Comparison of ENCODE assay signal across 8 mouse cellular contexts in the genomic region with DNA sequence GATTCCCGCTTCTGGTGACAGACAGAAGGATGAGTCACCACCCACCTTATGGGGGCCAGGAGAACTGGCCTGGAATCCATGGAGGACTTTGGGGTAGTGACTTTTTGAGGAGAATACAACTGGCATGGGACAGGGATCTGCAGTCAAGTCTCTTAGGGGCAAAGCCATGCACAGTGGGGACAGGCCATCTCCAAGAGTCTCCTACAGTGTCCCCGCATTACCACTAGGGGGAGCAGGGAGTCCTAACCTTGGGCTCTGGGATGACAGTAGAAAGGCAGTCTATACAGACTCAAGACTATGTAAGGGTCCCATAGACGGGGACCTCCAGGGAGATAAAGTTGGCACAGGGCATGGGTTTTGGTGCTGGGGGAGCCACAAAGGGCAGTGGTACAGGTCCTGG. TPM values are rescaled to one million over a fixed set of nuclear protein-coding genes. Genes with fewer than 3 reads are reported as not detected.
DNase-seq lines count a peak whose midpoint lies in the region; ATAC-seq and TF ChIP-seq lines count a peak whose summit lies in the region.

No protein-coding gene starts in this region.

- no peak overlapping the region for H3K4me2 ChIP-seq in intestine, embryonic 16.5 days (ENCODE audit: low read depth, low read length)
- no peak overlapping the region for H3K4me2 ChIP-seq in limb, embryonic 14.5 days (replicated peaks; ENCODE audit: low read depth, low read length, severe bottlenecking)
- H3K4me2 ChIP-seq in stomach, embryonic 15.5 days: no peak overlapping the region

- no peaks in the 10 kb centered on the region for H3K36me3 ChIP-seq in intestine, embryonic 16.5 days (ENCODE audit: control insufficient read depth, insufficient read depth, low read length)
- H3K36me3 ChIP-seq in limb, embryonic 14.5 days (ENCODE audit: control insufficient read depth, insufficient read depth, low read length): no peaks in the 10 kb centered on the region
- H3K36me3 ChIP-seq in stomach, embryonic 15.5 days: no peaks in the 10 kb centered on the region

- peaks cover 9% of the 10 kb centered on the region for H3K4me1 ChIP-seq in intestine, embryonic 16.5 days (ENCODE audit: control insufficient read depth, insufficient read depth, low read length)
- H3K4me1 ChIP-seq in limb, embryonic 14.5 days (ENCODE audit: control insufficient read depth, insufficient read depth, low read length): no peaks in the 10 kb centered on the region
- peaks cover 11% of the 10 kb centered on the region for H3K4me1 ChIP-seq in stomach, embryonic 15.5 days

- H3K9me3 ChIP-seq in intestine, embryonic 16.5 days (ENCODE audit: control insufficient read depth, low read length): no peaks in the 10 kb centered on the region
- no peaks in the 10 kb centered on the region for H3K9me3 ChIP-seq in limb, embryonic 14.5 days (ENCODE audit: control insufficient read depth, low read length)
- no peaks in the 10 kb centered on the region for H3K9me3 ChIP-seq in stomach, embryonic 15.5 days

- ATAC-seq in common myeloid progenitor, adult 5-6 weeks (replicated peaks; ENCODE audit: low read depth, poor library complexity, severe bottlenecking): peak; percentile 89
- peak; percentile 74 for ATAC-seq in intestine, embryonic 16.5 days
- peak; percentile 58; the same call in 1 of the 2 replicates for ATAC-seq in limb, embryonic 14.5 days (ENCODE audit: low FRiP score, low read depth)
- peak; percentile 83 for ATAC-seq in monocyte, adult 5-6 weeks (replicated peaks; ENCODE audit: insufficient number of reproducible peaks, low FRiP score, low TSS enrichment, poor library complexity, severe bottlenecking)
- ATAC-seq in stomach, embryonic 15.5 days (ENCODE audit: insufficient read depth, low FRiP score, low read depth): peak; percentile 54; the same call in 1 of the 2 replicates

- H3K4me3 ChIP-seq in intestine, embryonic 16.5 days (ENCODE audit: low read length): no peak overlapping the region
- no peak overlapping the region for H3K4me3 ChIP-seq in limb, embryonic 14.5 days (replicated peaks; ENCODE audit: low read length)
- no peak overlapping the region for H3K4me3 ChIP-seq in stomach, embryonic 15.5 days (replicated peaks)

- intact Hi-C loops in gastrocnemius, postnatal 14 days (cut with DNase I; ENCODE audit: low total_unique reads): no loop called here

- no peak overlapping the region for H3K9ac ChIP-seq in intestine, embryonic 16.5 days (ENCODE audit: low read depth, low read length)
- H3K9ac ChIP-seq in limb, embryonic 14.5 days (ENCODE audit: low read depth, low read length, severe bottlenecking): no peak overlapping the region
- H3K9ac ChIP-seq in stomach, embryonic 15.5 days: no peak overlapping the region

- DNase-seq in A20 (ENCODE audit: low read depth, low spot score): peak; percentile 62
- DNase-seq in ZHBTc4 (ENCODE audit: low read depth, low spot score): peak; percentile 71
- peak; percentile 61 for DNase-seq in gastrocnemius, postnatal 14 days
- DNase-seq in limb, embryonic 14.5 days (ENCODE audit: low spot score): peak; percentile 55

- no peak overlapping the region for H3K27ac ChIP-seq in intestine, embryonic 16.5 days (ENCODE audit: low read length)
- no peak overlapping the region for H3K27ac ChIP-seq in limb, embryonic 14.5 days (replicated peaks; ENCODE audit: low read depth, low read length)
- no peak overlapping the region for H3K27ac ChIP-seq in stomach, embryonic 15.5 days

- WGBS in intestine, embryonic 16.5 days: 35% methylated on average over 3 of the region's 3 CpGs
- 34% methylated on average over 3 of the region's 3 CpGs for WGBS in limb, embryonic 14.5 days
- 34% methylated on average over 3 of the region's 3 CpGs for WGBS in stomach, embryonic 15.5 days

- peaks cover 38% of the 10 kb centered on the region for H3K27me3 ChIP-seq in intestine, embryonic 16.5 days (replicated peaks; ENCODE audit: control insufficient read depth, insufficient read depth, low read length)
- H3K27me3 ChIP-seq in limb, embryonic 14.5 days (ENCODE audit: control insufficient read depth, insufficient read depth, low read length): peaks cover 44% of the 10 kb centered on the region
- peaks cover 44% of the 10 kb centered on the region for H3K27me3 ChIP-seq in stomach, embryonic 15.5 days (replicated peaks)

- TF ChIP-seq POLR2A in limb, embryonic 14.5 days (IDR thresholded peaks at IDR 0.05; ENCODE audit: borderline replicate concordance, extremely low read depth, insufficient read depth, insufficient read length): no peak

RNA-seq across cellular contexts. Expression of a gene that starts 3.9 kb away (rescaled TPM):
- 0.05 TPM in 1 of 2 replicates, not detected in the other for total RNA-seq in common myeloid progenitor, adult 5-6 weeks (2017)
- 10 to 100 TPM; 50.4 to 72.9 TPM for total RNA-seq in gastrocnemius, postnatal 14 days (2021)
- polyA plus RNA-seq in intestine, embryonic 16.5 days (2015; fragmentation: Nextera tagmentation; extraction: Ambion mirVana): 0.37 and 0.38 TPM in 2 replicates
- polyA plus RNA-seq in limb, embryonic 14.5 days (2012; rRNA removed): 4.1 and 4.6 TPM in 2 replicates
- polyA plus RNA-seq in limb, embryonic 14.5 days (2014; fragmentation: Nextera tagmentation; extraction: Ambion mirVana): 3.3 and 3.7 TPM in 2 replicates
- 1.2 to 11.7 TPM (median 3.0 TPM) in 3 replicates for total RNA-seq in monocyte, adult 5-6 weeks (2017)
- polyA plus RNA-seq in stomach, embryonic 15.5 days (2015; fragmentation: Nextera tagmentation; extraction: Ambion mirVana): 0.55 and 0.63 TPM in 2 replicates

RNA-seq across cellular contexts. Expression of a gene that starts 19.3 kb away (rescaled TPM):
- total RNA-seq in common myeloid progenitor, adult 5-6 weeks (2017): 0.58 and 0.73 TPM in 2 replicates
- 1 to 10 TPM; 2.0 to 2.6 TPM for total RNA-seq in gastrocnemius, postnatal 14 days (2021)
- 7.1 and 9.0 TPM in 2 replicates for polyA plus RNA-seq in intestine, embryonic 16.5 days (2015; fragmentation: Nextera tagmentation; extraction: Ambion mirVana)
- polyA plus RNA-seq in limb, embryonic 14.5 days (2012; rRNA removed): 2.1 and 2.2 TPM in 2 replicates
- polyA plus RNA-seq in limb, embryonic 14.5 days (2014; fragmentation: Nextera tagmentation; extraction: Ambion mirVana): 1.5 and 1.9 TPM in 2 replicates
- 0.29 to 0.48 TPM in 2 of 3 replicates, not detected in the other for total RNA-seq in monocyte, adult 5-6 weeks (2017)
- 3.2 and 3.7 TPM in 2 replicates for polyA plus RNA-seq in stomach, embryonic 15.5 days (2015; fragmentation: Nextera tagmentation; extraction: Ambion mirVana)

RNA-seq across cellular contexts. Expression of a gene that starts 25.0 kb away (rescaled TPM):
- 0.14 TPM in 1 of 2 replicates, not detected in the other for total RNA-seq in common myeloid progenitor, adult 5-6 weeks (2017)
- total RNA-seq in gastrocnemius, postnatal 14 days (2021): under 1 TPM; 0.07 to 0.18 TPM
- 0.07 and 0.09 TPM in 2 replicates for polyA plus RNA-seq in intestine, embryonic 16.5 days (2015; fragmentation: Nextera tagmentation; extraction: Ambion mirVana)
- 0.08 and 0.10 TPM in 2 replicates for polyA plus RNA-seq in limb, embryonic 14.5 days (2012; rRNA removed)
- polyA plus RNA-seq in limb, embryonic 14.5 days (2014; fragmentation: Nextera tagmentation; extraction: Ambion mirVana): 0.03 and 0.08 TPM in 2 replicates
- not detected in 3 replicates for total RNA-seq in monocyte, adult 5-6 weeks (2017)
- 0.04 TPM in 1 of 2 replicates, not detected in the other for polyA plus RNA-seq in stomach, embryonic 15.5 days (2015; fragmentation: Nextera tagmentation; extraction: Ambion mirVana)

RNA-seq across cellular contexts. Expression of a gene that starts 48.8 kb away (rescaled TPM):
- total RNA-seq in common myeloid progenitor, adult 5-6 weeks (2017): 19.9 and 23.2 TPM in 2 replicates
- total RNA-seq in gastrocnemius, postnatal 14 days (2021): 10 to 100 TPM in 1 of 2 experiments, 1 to 10 TPM in 1; 9.5 to 10.2 TPM
- 27.4 and 28.6 TPM in 2 replicates for polyA plus RNA-seq in intestine, embryonic 16.5 days (2015; fragmentation: Nextera tagmentation; extraction: Ambion mirVana)
- 13.5 and 15.0 TPM in 2 replicates for polyA plus RNA-seq in limb, embryonic 14.5 days (2012; rRNA removed)
- 10.7 and 11.6 TPM in 2 replicates for polyA plus RNA-seq in limb, embryonic 14.5 days (2014; fragmentation: Nextera tagmentation; extraction: Ambion mirVana)
- total RNA-seq in monocyte, adult 5-6 weeks (2017): 18.4 to 25.4 TPM (median 25.1 TPM) in 3 replicates
- polyA plus RNA-seq in stomach, embryonic 15.5 days (2015; fragmentation: Nextera tagmentation; extraction: Ambion mirVana): 18.3 and 19.8 TPM in 2 replicates

RNA-seq across cellular contexts. Expression of a gene that starts 51.7 kb away (rescaled TPM):
- 123 and 126 TPM in 2 replicates for total RNA-seq in common myeloid progenitor, adult 5-6 weeks (2017)
- total RNA-seq in gastrocnemius, postnatal 14 days (2021): 10 to 100 TPM; 32.1 to 33.4 TPM
- 102 and 112 TPM in 2 replicates for polyA plus RNA-seq in intestine, embryonic 16.5 days (2015; fragmentation: Nextera tagmentation; extraction: Ambion mirVana)
- 130 and 142 TPM in 2 replicates for polyA plus RNA-seq in limb, embryonic 14.5 days (2012; rRNA removed)
- polyA plus RNA-seq in limb, embryonic 14.5 days (2014; fragmentation: Nextera tagmentation; extraction: Ambion mirVana): 140 and 158 TPM in 2 replicates
- 133 to 179 TPM (median 136 TPM) in 3 replicates for total RNA-seq in monocyte, adult 5-6 weeks (2017)
- 119 and 128 TPM in 2 replicates for polyA plus RNA-seq in stomach, embryonic 15.5 days (2015; fragmentation: Nextera tagmentation; extraction: Ambion mirVana)
